Mouse (Mus musculus): ENCODE measurements at regions not wholly inside any gene's neighbourhood (a gene's known extent, or its start where the extent isn't known, plus 50 kb on each side); places are given as distances from the start of the nearest gene placed in this dataset.
"Not testable (repeated sequence)": the region's sequence is repeated elsewhere in the genome, so short reads cannot be mapped to it uniquely, and the experiment has no call there.

GRCm38 (mm10) chr6:4149663-4150062 is 62.9 kb upstream of the Bet1 start:
- no peak for DNase-seq (ENCODE audit: low spot score in 2 of 2)

GRCm38 (mm10) chr6:4158293-4158692 is 71.5 kb upstream of the Bet1 start:
- DNase-seq (ENCODE audit: low spot score in 2 of 2), result no peak

GRCm38 (mm10) chr6:4163733-4164132 is 77.0 kb upstream of the Bet1 start:
- DNase-seq (ENCODE audit: low spot score in 2 of 2), result no peak

DNA sequence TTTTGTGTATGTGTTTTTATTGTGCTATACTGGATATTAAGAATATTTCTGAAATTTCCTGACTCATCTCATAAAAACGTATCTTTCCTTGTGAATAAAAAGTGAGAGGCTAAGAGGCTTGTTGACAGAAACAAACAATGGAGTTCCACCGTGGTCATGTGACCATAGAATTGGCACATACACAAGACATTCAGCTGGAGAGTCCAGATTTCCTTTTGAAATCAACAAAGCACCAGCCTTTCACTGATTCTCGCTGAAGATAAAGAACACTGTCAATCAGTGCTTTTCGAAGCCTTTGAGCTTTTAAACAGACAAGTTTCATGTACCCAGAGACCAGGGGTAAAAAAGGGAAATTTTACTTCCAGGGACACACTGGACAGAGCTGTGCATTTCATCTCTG is 80.3 kb upstream of the Bet1 start:
- DNase-seq (ENCODE audit: low spot score in 2 of 2), result no peak

- DNase-seq (ENCODE audit: low spot score in 2 of 2), result no peak
Measured at GRCm38 (mm10) chr6:4167757-4168156, 81.0 kb upstream of the Bet1 start.

GRCm38 (mm10) chr6:4171561-4171960 is 84.8 kb upstream of the Bet1 start:
- no peak for DNase-seq (ENCODE audit: low spot score in 2 of 2)

DNA sequence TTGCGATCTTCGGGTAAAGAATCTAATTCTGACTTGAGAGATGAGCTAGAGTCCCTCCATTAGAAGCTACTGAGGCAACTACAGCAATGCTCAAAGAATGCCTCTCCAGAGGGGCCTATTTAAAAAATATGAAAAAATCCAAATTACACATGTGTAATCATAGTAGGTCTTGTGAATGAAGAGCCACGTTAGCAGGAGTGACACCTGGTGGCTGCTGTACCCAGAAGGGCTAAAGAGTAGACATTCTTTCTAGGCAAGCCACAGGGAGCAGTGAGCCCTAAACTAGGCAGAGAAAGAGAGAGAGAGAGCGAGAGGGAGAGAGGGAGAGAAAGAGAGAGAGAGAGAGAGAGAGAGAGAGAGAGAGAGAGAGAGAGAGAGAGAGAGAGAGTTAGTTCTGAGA is 100.9 kb upstream of the Bet1 start:
- DNase-seq (ENCODE audit: low spot score in 2 of 2), result no peak

DNA sequence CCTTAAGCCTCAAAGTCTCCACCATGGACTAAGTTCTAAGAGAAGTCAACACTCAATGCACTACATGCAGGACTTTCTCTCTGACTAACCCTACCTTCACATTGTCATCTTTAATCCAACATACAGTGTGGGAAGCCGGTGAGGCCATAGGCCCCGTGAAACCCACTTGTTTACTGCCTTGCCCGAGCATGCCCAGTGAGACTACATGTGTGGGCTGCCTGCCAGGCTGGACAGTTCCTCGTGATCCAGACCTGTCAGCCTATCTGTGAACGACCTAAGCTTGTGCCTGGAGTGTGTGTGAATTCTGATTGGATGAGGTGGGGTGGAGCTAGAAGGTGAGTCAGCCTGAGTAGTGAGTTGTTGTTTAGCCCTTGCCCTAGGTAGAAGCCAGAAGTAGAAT is 104.2 kb upstream of the Bet1 start:
- DNase-seq (ENCODE audit: low spot score in 2 of 2), result not testable (repeated sequence)

DNA sequence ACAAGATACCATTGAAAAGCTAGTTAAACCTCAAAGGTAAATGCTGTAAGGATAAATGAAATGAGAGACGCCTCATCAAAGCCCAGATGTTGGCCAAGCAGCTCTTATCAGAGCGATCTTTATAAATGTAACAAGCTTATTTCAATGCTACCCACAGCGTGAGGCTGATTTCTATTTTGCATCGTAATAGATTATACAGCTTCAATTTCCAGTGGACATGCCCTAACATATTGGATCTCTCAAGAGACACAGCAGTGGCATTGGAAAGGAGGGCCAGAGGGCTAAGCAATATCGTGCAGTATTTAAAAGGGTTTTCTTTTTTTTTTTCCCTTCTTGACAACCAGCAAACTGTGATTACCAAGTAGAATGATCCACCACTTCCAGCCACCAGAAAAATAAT is 106.5 kb upstream of the Bet1 start:
- DNase-seq (ENCODE audit: low spot score in 2 of 2), result no peak

DNA sequence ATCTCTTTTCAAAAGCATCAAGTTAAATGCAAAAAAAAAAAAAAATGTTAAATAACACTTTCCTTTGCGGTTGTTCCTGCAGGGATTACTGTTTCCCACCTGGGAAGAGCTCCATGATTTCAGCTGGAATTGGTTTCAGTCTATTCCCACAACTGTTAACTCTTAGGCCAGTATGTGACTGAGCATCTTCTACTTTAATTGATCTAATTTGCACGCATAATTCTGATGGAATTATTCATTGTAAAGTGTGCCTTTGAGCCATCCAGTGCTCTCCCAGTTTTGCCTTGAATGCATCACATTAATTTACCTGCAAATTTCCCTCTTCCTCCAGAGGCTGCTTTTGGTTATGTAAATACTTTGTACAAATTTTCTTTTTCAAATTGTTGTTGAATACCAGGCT is 114.4 kb upstream of the Bet1 start:
- DNase-seq (ENCODE audit: low spot score in 2 of 2), result no peak

- no peak for DNase-seq (ENCODE audit: low spot score in 2 of 2)
Measured at GRCm38 (mm10) chr6:4205681-4206080, 118.9 kb upstream of the Bet1 start.

- peak in 1 of 2 experiments; percentile 7 for DNase-seq (ENCODE audit: low spot score in 2 of 2)
Measured at GRCm38 (mm10) chr6:4245265-4246112, 158.7 kb upstream of the Bet1 start.

GRCm38 (mm10) chr6:4246113-4246419 is 159.3 kb upstream of the Bet1 start:
- no peak for DNase-seq (ENCODE audit: low spot score in 2 of 2)

GRCm38 (mm10) chr6:4276607-4277006 is 189.8 kb upstream of the Bet1 start:
- DNase-seq (ENCODE audit: low spot score in 2 of 2), result no peak

DNA sequence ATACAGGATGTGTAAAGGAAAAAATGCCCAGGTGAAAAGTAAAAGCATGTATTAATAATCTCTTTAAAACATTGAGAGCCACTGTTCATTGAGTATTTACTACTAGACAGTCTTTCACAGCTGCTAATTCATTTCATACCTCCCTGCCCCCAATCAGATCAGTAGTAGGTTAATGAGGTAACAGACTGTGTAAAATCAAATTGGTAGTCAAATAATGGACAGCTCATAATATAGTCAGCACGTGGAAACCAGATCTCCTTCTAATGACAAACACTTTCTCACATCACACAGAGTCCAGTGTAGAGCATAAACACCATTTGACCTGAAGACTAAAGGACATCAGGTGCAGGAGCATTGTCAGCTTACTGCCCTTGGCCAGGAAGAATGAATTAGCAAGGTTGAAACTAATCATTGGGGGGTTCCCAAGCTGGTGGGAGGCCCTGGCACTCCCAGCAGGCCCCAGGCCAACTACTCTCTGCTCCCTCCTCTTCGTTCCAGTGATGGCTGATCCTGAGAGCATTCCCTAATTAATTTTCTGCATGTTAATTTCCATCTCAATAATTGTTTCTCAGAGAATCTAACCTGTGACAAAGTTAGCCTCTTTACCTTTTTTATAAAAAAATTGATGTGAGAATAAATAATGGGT is 190.6 kb upstream of the Bet1 start:
- no peak for DNase-seq (ENCODE audit: low spot score in 2 of 2)

DNA sequence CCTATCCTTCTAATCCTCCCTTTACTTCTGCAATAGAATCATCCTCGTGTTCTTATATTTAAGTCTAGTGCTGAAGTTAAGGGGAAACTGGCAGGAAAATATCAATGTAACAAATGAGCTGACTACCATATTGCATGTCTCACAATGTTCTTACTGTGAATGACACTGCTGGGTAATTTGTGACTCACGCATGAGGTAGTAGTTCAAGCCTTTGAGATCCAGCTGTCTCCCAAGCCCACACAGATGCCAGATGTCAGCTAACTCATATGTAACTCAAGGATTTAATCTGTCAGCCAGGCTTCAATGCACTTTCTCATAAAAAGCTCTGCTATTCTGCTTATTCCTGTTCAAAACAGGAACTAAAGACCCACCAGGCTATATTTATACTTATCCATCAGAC is 204.6 kb upstream of the Bet1 start:
- peak in 1 of 2 experiments; percentile 3 for DNase-seq (ENCODE audit: low spot score in 2 of 2)

- DNase-seq (ENCODE audit: low spot score in 2 of 2), result not testable (repeated sequence)
Measured at GRCm38 (mm10) chr6:4303410-4303809, 201.2 kb upstream of the Col1a2 start.

- no peak for DNase-seq (ENCODE audit: low spot score in 2 of 2)
Measured at GRCm38 (mm10) chr6:4349953-4350352, 154.7 kb upstream of the Col1a2 start.

GRCm38 (mm10) chr6:4362220-4362619 is 142.4 kb upstream of the Col1a2 start:
- DNase-seq (ENCODE audit: low spot score in 2 of 2), result no peak

DNA sequence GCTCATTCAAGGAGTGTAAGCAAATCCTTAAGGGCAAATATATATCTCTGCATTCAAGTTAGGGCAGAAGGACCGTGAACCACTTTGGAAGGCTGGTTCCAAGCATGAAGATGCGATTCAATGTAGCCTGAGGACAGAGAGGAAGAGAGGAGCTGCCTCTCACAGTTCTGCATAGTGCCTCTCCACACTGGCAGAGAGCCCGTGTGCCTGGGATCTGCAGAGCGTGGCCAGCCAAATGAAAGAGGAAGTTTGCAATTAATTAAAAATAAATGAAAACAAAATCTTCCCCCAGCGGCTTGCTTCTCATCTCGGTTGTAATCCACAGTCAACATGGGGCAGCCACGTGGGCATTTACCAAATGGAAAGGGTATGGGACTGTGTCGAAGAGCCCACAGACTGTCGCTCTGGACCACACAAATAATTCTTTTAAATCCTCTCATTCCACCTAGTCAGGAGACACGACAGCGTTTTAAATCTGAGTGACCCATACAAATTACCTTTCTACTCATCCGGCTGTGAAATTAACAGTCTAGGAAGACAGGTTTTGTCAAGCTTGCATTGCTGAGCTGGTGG is 129.1 kb upstream of the Col1a2 start:
- no peak for DNase-seq (ENCODE audit: low spot score in 2 of 2)

DNA sequence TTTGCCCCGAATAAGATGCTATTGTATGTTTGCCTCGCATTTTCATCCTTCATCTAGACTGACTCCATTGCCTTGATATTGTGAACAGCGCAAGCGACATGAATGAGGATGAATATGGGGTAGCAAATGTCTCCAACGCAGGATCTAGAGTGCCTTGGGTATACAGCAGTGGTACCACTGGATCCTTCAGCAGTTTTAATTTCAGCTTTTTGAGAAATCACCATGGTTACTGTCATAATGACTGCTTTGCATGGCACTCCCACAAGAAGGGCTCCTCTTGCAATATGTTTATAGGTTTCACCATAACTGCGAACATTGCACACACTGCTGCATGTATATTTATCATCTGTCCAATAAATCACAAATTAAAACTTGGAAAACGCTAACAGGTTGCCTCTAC is 107.8 kb upstream of the Col1a2 start:
- no peak for DNase-seq (ENCODE audit: low spot score in 2 of 2)

- DNase-seq (ENCODE audit: low spot score in 2 of 2), result peak; percentile 50 to 63
Measured at GRCm38 (mm10) chr6:4397695-4398598, 106.7 kb upstream of the Col1a2 start.
